In genomic region chr14:102810121-102810921, GRCm38 (mm10) we compare ENCODE assay signal across 8 mouse cellular contexts.
DNase-seq lines count a peak whose midpoint lies in the region; ATAC-seq lines count a peak whose summit lies in the region.

No protein-coding gene starts in this region.

- no peaks in the 10 kb centered on the region for H3K36me3 ChIP-seq in limb, embryonic 15.5 days
- H3K36me3 ChIP-seq in hindbrain, embryonic 10.5 days: no peaks in the 10 kb centered on the region

- intact Hi-C loops in heart, postnatal 10 days (cut with DNase I): loop anchor here (2.0 to 5.0 kb wide), 2 partner anchors 92 to 172 kb away; partner anchors contain the start of gene Kctd12
- intact Hi-C loops in left cerebral cortex, postnatal 4 days (cut with DNase I): no loop called here

- no peak overlapping the region for H3K9ac ChIP-seq in limb, embryonic 15.5 days

- H3K4me2 ChIP-seq in limb, embryonic 15.5 days: no peak overlapping the region

- no peak overlapping the region for H3K4me3 ChIP-seq in limb, embryonic 15.5 days
- H3K4me3 ChIP-seq in hindbrain, embryonic 10.5 days: no peak overlapping the region

- DNase-seq in A20 (ENCODE audit: low read depth, low spot score): peak; percentile 56
- DNase-seq in adrenal gland, adult 8-10 months: peak; percentile 29
- DNase-seq in heart, postnatal 10 days: peak; percentile 57 to 62
- peak; percentile 36 to 41 for DNase-seq in spleen, adult 18-20 months
- DNase-seq in hindbrain, embryonic 10.5 days (ENCODE audit: low spot score): no peak
- DNase-seq in left cerebral cortex, postnatal 4 days: no peak

- H3K9me3 ChIP-seq in limb, embryonic 15.5 days: no peaks in the 10 kb centered on the region
- no peaks in the 10 kb centered on the region for H3K9me3 ChIP-seq in hindbrain, embryonic 10.5 days

- no peak for ATAC-seq in limb, embryonic 15.5 days (ENCODE audit: insufficient number of reproducible peaks, low FRiP score, low TSS enrichment, low read depth)
- no peak for ATAC-seq in erythroid progenitor cell, adult 5-6 weeks (replicated peaks; ENCODE audit: low FRiP score, poor library complexity, severe bottlenecking)

- H3K27me3 ChIP-seq in limb, embryonic 15.5 days: no peaks in the 10 kb centered on the region
- H3K27me3 ChIP-seq in hindbrain, embryonic 10.5 days (ENCODE audit: insufficient read depth, poor library complexity, severe bottlenecking): no peaks in the 10 kb centered on the region

- H3K4me1 ChIP-seq in limb, embryonic 15.5 days: peaks cover 21% of the 10 kb centered on the region
- H3K4me1 ChIP-seq in hindbrain, embryonic 10.5 days (replicated peaks): 0 out of 2 replicates have a peak, but pooled peaks cover 6% of the 10 kb centered on the region

- WGBS in limb, embryonic 15.5 days: 32% methylated on average over 7 of the region's 7 CpGs
- 71% methylated on average over 7 of the region's 7 CpGs for WGBS in hindbrain, embryonic 10.5 days

- peak overlapping the region; percentile 54 for H3K27ac ChIP-seq in limb, embryonic 15.5 days
- no peak overlapping the region for H3K27ac ChIP-seq in hindbrain, embryonic 10.5 days

Comparison
In these comparisons a context has a peak if more than half of its experiments do, and no peak if none do; other contexts are left out.
1. DNase-seq: peak in A20 (single experiment), adrenal gland, adult 8-10 months (single experiment), heart, postnatal 10 days (2 of 2) and spleen, adult 18-20 months (2 of 2); none in hindbrain, embryonic 10.5 days (single experiment) and left cerebral cortex, postnatal 4 days (single experiment).